Comparison of ENCODE assay signal across 30 mouse cellular contexts in genomic region chr13:116410682-116411081, GRCm38 (mm10).
"Had no signal": no experiment of that assay in that cellular context is flagged by ENCODE, and none has a peak within 500 bp of the region (broad histone marks: within the 10 kb centered on the region; RNA-seq: fewer than 3 reads in every experiment).

No protein-coding gene starts in this region.

- H3K4me3 ChIP-seq: heart, embryonic 12.5 days; heart, embryonic 13.5 days; heart, embryonic 15.5 days; hindbrain, embryonic 10.5 days; hindbrain, embryonic 12.5 days; hindbrain, embryonic 13.5 days; hindbrain, embryonic 15.5 days; intestine, embryonic 15.5 days; kidney, embryonic 15.5 days; layer of hippocampus, adult 2 months; left cerebral cortex, adult 2 months had no signal

- H3K4me1 ChIP-seq: heart, embryonic 12.5 days; heart, embryonic 15.5 days; hindbrain, embryonic 12.5 days; hindbrain, embryonic 15.5 days; intestine, embryonic 15.5 days; kidney, embryonic 15.5 days had no signal

- H3K9ac ChIP-seq: heart, embryonic 12.5 days; heart, embryonic 13.5 days; heart, embryonic 15.5 days; hindbrain, embryonic 12.5 days; hindbrain, embryonic 13.5 days; hindbrain, embryonic 14.5 days; hindbrain, embryonic 15.5 days; intestine, embryonic 15.5 days; kidney, embryonic 15.5 days had no signal

- H3K36me3 ChIP-seq: heart, embryonic 12.5 days; heart, embryonic 13.5 days; heart, embryonic 15.5 days; hindbrain, embryonic 10.5 days; hindbrain, embryonic 12.5 days; hindbrain, embryonic 13.5 days; hindbrain, embryonic 15.5 days; intestine, embryonic 15.5 days; kidney, embryonic 15.5 days had no signal

- H3K9me3 ChIP-seq: heart, embryonic 12.5 days; heart, embryonic 13.5 days; heart, embryonic 15.5 days; hindbrain, embryonic 10.5 days; hindbrain, embryonic 12.5 days; hindbrain, embryonic 13.5 days; hindbrain, embryonic 15.5 days; intestine, embryonic 15.5 days; kidney, embryonic 15.5 days had no signal

- H3K27ac ChIP-seq: heart, embryonic 13.5 days; heart, embryonic 15.5 days; hindbrain, embryonic 10.5 days; hindbrain, embryonic 12.5 days; hindbrain, embryonic 13.5 days; hindbrain, embryonic 14.5 days; hindbrain, embryonic 15.5 days; hindbrain, postnatal 0 days; intestine, embryonic 15.5 days; kidney, embryonic 15.5 days; kidney, postnatal 0 days; layer of hippocampus, adult 2 months; left cerebral cortex, adult 2 months had no signal

- H3K27me3 ChIP-seq: heart, embryonic 12.5 days; heart, embryonic 13.5 days; heart, embryonic 15.5 days; hindbrain, embryonic 12.5 days; hindbrain, embryonic 13.5 days; hindbrain, embryonic 15.5 days; intestine, embryonic 15.5 days; kidney, embryonic 15.5 days had no signal

- H3K4me2 ChIP-seq: heart, embryonic 12.5 days; heart, embryonic 13.5 days; heart, embryonic 15.5 days; hindbrain, embryonic 12.5 days; hindbrain, embryonic 13.5 days; hindbrain, embryonic 14.5 days; hindbrain, embryonic 15.5 days; intestine, embryonic 15.5 days; kidney, embryonic 15.5 days had no signal

- DNase-seq: heart, postnatal 10 days; heart, postnatal 14 days; heart, postnatal 36 days; heart, postnatal 4 days; kidney, adult 11 months; kidney, adult 18-20 months; kidney, adult 2 months; kidney, adult 8-10 months; kidney, adult 9 months; kidney, postnatal 10 days; kidney, postnatal 14 days; kidney, postnatal 25 days; kidney, postnatal 36 days; kidney, postnatal 4 days; layer of hippocampus, adult 9-11 months; layer of hippocampus, postnatal 36 days had no signal
